Mouse (Mus musculus): Measurements from ENCODE around the gene Atp7b. TPM values are rescaled to one million over a fixed set of nuclear protein-coding genes. Genes with fewer than 3 reads are reported as not detected.

The Atp7b gene
- total RNA-seq, 2 experiments from 2014 or later = 3.7 to 4.2 TPM

- no peak for DNase-seq (ENCODE audit: low spot score in 2 of 2)
Observed at GRCm38 (mm10) chr8:22028973-22029372, 31.1 kb downstream of the Atp7b start.

DNA sequence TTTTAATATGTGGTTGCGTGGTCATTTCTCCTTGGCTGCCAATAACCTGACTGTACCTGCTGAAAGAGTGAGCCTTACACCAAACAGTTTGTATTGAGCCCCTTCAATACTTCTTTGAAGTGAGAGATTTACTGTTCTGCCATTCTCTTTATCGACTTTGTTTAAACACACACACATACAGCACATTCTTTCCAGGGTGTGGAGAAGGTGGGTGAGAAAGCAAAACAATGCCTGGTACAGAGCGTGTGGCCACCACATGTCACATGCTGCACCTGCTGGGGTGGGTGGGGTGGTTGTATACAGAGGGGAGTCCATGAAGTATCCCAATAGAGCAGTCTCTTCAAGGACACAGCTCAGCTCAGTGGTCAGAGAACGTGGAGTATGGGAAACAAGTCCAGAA is 34.9 kb downstream of the Atp7b start:
- no peak for DNase-seq (ENCODE audit: low spot score in 2 of 2)

- no peak for DNase-seq (ENCODE audit: low spot score in 2 of 2)
Observed at GRCm38 (mm10) chr8:22022244-22022643, 37.9 kb downstream of the Atp7b start.

DNA sequence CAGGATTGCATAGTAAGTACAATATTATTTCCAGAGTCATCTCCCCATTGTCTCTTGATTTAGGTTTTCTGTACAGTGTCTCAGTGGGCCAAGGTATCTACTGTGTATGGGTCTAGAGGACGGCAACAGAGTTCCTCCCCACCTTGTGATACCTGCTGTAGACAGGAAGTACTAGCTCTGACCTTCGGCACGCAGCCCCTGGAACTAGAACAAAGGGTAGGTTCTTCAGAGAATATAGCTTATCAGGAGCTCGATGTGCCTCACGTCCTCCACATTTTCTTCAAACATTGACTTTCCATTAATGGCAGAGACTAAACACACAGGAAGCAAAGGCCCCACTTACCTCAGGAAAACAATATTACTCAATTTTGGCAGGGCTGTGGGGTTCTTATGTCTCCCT is 40.6 kb downstream of the Atp7b start:
- DNase-seq (ENCODE audit: low spot score in 2 of 2) = no peak

- no peak for DNase-seq (ENCODE audit: low spot score in 2 of 2)
Observed at GRCm38 (mm10) chr8:22017731-22018130, 42.4 kb downstream of the Atp7b start.

DNA sequence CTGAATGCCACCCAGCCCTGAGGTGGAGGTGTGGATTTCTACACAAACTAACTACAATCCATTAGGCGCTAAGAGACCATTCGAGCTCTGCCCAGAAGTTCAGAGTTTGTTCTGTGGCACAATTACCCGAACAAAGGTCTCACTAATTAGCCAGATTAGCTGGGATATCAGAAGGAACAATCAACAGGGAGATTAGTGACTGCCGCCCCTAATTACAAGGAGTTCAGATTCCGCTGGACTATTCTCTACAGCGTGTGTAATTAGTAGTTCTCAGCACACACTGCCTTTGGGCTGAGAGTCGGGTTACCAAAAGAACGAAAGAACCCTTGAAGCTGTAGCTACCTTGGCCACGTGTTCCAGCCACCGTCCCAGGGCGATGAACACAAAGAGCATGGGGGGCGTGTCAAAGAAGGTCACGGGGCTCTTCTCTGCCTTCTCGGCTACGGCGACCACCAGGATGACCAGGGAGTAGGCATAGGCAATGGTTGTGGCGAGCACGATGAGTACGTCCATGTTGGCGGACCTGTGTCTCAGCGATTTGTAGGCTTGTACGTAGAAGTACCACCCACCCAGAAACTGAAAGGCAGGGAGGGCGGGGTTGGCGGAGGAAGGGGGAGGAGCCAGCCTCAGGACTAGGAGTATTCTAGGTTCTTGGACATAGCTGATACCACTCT is 46.9 kb downstream of the Atp7b start:
- no peak for DNase-seq (ENCODE audit: low spot score in 2 of 2)

GRCm38 (mm10) chr8:22009403-22009802 is 50.7 kb downstream of the Atp7b start:
- no peak for DNase-seq (ENCODE audit: low spot score in 2 of 2)

DNA sequence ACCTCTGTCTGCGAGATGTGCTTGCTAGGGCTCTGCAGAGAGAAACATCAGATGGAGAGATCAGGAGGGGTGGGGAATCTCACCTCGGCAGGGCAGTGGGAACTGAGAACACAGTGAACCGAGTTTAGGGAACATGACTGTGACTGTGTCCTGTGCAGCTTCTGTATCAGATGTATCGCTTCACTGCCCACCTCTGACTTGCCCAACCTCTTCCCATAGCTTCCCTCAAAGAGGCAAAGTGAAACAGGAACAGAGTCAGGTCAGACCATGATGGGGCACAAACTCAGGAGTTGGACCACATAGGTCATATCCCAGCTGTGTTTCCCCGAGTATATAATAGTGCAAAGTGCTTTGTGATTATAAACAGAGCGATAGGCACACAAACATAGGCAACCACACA is 53.7 kb downstream of the Atp7b start:
- DNase-seq (ENCODE audit: low spot score in 2 of 2) = no peak

DNA sequence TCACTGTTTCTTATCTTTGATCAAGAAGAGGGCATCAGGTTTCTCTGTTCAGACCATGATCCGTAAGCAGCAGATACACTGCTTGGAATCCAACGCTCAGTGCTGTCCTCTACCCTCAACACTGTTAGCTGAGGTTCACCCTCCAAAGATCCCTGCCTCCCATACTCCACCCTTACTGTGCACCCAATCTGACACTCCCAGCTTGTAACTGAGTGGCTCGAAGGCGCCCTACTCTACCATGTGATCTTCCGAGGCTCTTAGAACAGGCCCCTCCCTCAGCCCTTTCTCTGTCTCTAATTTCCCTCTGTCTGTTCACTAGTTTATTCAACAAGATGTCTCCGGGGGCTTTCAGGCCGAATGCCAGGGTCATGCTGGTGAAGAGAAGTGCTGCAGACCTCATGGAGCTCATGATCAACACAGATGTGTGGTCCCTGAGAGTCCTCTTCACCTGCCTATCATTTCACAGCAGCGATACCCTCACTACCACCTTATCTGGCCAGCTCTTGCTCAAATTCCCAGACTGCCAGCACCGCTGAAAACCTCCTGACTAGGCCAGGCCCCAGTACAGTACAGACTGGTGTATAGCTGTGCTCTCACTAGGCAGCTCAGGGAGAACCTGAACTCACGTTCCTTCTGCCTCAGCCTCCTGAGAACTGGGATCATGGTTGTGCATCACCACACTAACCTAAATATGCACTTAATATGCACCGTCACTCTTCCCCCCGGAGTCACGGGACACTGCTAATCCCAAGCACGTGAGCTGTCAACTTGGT is 55.2 kb downstream of the Atp7b start:
- DNase-seq (ENCODE audit: low spot score in 2 of 2) = no peak

DNA sequence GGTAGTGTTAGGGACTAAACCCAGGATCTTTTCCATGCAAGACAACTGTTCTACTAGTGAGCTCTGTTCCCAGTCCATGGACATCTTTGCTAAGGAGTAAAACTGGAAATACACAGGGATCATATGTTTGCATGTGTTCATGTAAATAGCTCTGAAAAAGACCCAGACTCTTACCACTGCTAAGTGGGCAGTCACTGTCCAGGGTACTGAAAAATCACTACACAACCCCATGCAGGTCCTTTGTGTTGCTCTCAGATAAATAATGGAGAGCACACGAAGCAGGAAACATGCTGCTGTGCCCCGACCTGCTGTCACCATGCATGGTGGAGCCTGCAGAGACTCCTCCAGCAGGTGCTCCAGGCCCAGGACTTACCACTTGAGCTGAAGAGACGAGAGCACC is 64.9 kb downstream of the Atp7b start:
- DNase-seq (ENCODE audit: low spot score in 2 of 2) = no peak

GRCm38 (mm10) chr8:21992184-21992583 is 67.9 kb downstream of the Atp7b start:
- peak; percentile 68 to 74 for DNase-seq (ENCODE audit: low spot score in 2 of 2)

GRCm38 (mm10) chr8:21981664-21982337 is 78.3 kb downstream of the Atp7b start:
- DNase-seq (ENCODE audit: low spot score in 2 of 2) = peak; percentile 19 to 39

DNA sequence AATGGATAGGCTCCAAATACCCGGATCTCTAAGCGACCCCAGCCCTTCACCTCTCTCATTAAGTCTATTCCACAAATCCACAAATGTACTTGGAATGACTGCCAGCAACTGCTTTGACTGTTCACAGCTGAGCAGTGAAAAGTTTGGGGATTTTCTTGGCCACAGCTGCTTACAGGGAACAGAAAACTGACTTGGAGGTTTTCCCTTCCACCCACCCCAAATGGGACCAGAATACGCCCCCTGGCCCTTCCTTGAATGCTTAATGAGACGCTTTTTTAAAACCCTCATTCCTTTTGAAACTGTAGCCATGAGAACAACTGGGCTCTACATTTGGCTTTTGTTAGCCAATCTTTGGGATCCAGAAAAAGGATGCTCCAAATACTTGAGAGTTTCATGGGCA is 81.9 kb downstream of the Atp7b start:
- DNase-seq (ENCODE audit: low spot score in 2 of 2) = peak; percentile 17 to 28

DNA sequence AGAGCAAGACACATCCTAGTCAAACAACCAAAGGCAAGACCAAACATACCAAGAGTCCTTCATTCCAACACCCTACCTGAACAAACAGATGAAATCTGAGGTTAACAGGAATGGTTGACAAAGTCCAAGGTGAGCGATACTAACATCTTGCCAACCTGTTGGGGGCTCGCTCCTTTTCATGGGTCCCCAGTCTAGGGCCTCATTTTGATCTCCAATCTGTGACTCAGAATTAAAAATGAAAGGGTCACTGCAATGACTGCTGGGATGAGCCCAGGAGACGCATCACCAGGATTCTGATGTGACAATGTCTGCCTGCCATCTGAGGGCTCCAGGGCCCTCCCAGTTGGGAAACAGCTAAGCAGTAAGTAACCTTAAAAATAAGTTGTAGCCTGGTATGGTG is 90.6 kb downstream of the Atp7b start, which contains the start of gene Ccdc70:
Gene Ccdc70 (plus strand): TSS at position 301 of the 400 bp plus-strand sequence.
- no peak for DNase-seq (ENCODE audit: low spot score in 2 of 2)

GRCm38 (mm10) chr8:21966646-21967045 is 93.5 kb downstream of the Atp7b start:
- no peak for DNase-seq (ENCODE audit: low spot score in 2 of 2)

DNA sequence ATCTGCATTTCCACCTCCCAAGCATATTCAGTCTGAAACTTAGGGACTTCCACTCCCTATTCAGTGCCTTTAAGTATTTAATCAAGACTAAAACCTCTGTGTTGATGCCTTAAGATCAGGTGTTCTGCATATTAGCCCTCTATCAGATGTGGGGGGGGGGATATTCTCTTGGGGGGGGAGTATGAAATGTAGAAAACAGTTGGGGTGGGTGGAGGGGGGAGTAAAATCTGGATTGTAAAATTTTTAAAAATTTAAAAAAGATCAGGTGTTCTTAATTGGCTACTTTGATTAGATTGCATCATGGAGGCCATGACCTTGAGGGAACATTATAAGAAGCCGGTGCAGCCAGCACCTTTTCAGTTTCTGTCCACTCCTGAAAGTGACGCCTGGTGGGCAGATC is 101.7 kb downstream of the Atp7b start, which contains the start of gene Fam90a1a:
Gene Fam90a1a (plus strand): TSS at position 301 of the 400 bp plus-strand sequence.
- DNase-seq (ENCODE audit: low spot score in 2 of 2) = no peak

- no peak for DNase-seq (ENCODE audit: low spot score in 2 of 2)
Observed at GRCm38 (mm10) chr8:21956336-21956735, 103.8 kb downstream of the Atp7b start.

DNA sequence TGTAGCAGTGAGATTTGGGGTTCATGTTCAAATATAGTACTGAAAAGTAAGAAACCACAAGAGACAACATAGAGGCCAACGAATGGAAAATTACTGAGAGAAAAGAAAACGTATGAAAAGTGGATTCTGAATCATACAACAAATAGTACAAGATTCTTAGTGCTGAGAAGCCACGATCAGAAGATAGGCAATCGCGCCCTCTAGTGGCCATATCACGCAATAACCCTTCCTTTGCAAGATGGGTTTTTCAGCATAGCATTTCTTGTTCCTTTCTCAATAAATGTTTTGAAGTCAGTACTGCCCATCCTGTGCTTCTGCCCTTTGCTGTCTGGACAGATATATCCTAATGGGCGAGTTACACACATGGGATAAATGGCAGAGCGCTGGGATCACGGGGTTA is 104.8 kb downstream of the Atp7b start:
- DNase-seq (ENCODE audit: low spot score in 2 of 2) = peak; percentile 49 to 70

DNA sequence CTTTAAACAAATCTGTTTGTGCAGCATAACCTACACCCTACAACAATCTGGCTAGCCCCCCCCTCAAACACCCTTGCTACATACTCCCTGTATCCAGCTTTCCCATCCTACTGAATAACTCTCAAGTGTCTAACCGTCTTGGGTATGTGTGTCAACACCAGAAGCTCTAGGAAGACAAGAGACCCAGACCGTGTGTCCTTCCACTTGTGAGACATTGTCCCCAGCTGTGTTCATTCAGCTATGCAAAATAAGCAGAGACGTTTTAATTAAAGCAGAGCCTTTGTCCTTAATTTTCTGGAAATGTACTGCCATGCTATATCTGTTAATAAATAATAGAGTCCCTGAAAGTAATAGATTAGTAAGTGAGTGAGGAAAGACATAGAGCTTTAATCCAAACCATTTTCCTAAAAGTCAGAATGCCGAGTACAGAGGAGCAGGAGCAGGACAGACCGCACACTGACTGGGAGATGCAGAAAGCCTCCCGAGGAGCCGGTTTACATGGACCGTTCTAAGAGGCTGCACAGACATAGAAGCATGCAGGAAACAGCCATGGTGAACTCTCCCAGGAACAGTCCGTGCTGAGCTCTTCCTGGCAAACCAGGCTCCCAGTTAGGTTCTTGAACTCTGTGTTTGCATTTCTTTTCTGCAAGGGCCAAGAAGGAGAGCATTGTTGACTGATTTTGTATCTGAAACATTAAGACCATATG is 112.6 kb downstream of the Atp7b start:
- DNase-seq (ENCODE audit: low spot score in 2 of 2) = no peak

DNA sequence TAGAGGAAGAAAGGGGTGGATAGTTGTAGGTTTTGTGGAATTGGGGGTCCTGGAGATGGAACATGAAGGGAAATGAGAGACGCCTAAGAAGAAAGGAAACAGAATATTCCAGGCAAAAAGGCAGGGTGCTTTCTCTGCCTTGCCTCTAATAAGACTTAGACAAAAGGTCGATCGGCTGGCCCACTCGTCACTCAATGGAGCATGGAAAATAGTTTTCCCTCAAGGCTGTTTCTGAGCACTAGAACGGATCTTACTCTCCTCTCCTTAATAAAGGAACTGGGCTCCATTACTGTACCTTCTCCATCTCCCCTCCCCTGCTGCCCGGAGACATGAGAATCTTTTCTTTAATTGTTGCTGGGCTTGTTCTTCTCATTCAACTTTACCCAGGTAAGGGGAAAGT is 113.6 kb downstream of the Atp7b start, which contains the start of gene Defb13:
Gene Defb13 (plus strand): TSS at position 301 of the 400 bp plus-strand sequence.
- DNase-seq (ENCODE audit: low spot score in 2 of 2) = no peak
